Mouse (Mus musculus) c-Kit-positive CD71-positive TER-119-negative erythroid progenitor cells, embryonic 14.5 days (primary cell): ENCODE results near the gene Ube2s.
A peak's percentile ranks its signal among the peaks of the same experiment; 100 is the strongest.
"Not testable (repeated sequence)": the region's sequence is repeated elsewhere in the genome, so short reads cannot be mapped to it uniquely, and the experiment has no call there.

Experiments used
- DNase-seq: peaks from one replicate; pipeline ENCODE4 v3.0.0-alpha.2; 2013; ENCODE audit warnings: low read depth

Ube2s gene

GRCm38 (mm10) chr7:4812303-4813104 is at the start of gene Ube2s:
Ube2s (minus strand) TSS chr7:4812590.
- DNase-seq = peak; percentile 99

- DNase-seq = not testable (repeated sequence)
Observed at GRCm38 (mm10) chr7:4860926-4861325, 48.5 kb upstream of the Ube2s start.

- DNase-seq = no peak
Observed at GRCm38 (mm10) chr7:4859418-4859978, 47.1 kb upstream of the Ube2s start.

- no peak for DNase-seq
Observed at GRCm38 (mm10) chr7:4857321-4857720, 44.9 kb upstream of the Ube2s start.

- no peak for DNase-seq
Observed at GRCm38 (mm10) chr7:4856508-4856907, 44.1 kb upstream of the Ube2s start.

- no peak for DNase-seq
Observed at GRCm38 (mm10) chr7:4853613-4854012, 41.2 kb upstream of the Ube2s start.

- no peak for DNase-seq
Observed at GRCm38 (mm10) chr7:4851315-4851688, 38.9 kb upstream of the Ube2s start.

GRCm38 (mm10) chr7:4850621-4851314 is 38.4 kb upstream of the Ube2s start:
- DNase-seq = no peak

- DNase-seq = no peak
Observed at GRCm38 (mm10) chr7:4849372-4849771, 37.0 kb upstream of the Ube2s start.

- DNase-seq = no peak
Observed at GRCm38 (mm10) chr7:4844917-4845309, 32.5 kb upstream of the Ube2s start.

- no peak for DNase-seq
Observed at GRCm38 (mm10) chr7:4844245-4844916, 32.0 kb upstream of the Ube2s start, which contains the start of gene Shisa7. Shisa7 (minus strand) TSS chr7:4844696.

GRCm38 (mm10) chr7:4843604-4844244 is 31.3 kb upstream of the Ube2s start:
- no peak for DNase-seq

GRCm38 (mm10) chr7:4842634-4843131 is 30.3 kb upstream of the Ube2s start:
- no peak for DNase-seq

- DNase-seq = no peak
Observed at GRCm38 (mm10) chr7:4842077-4842476, 29.7 kb upstream of the Ube2s start.

GRCm38 (mm10) chr7:4837639-4838038 is 25.2 kb upstream of the Ube2s start:
- no peak for DNase-seq

- DNase-seq = no peak
Observed at GRCm38 (mm10) chr7:4836351-4836792, 24.0 kb upstream of the Ube2s start.

- DNase-seq = no peak
Observed at GRCm38 (mm10) chr7:4835631-4836327, 23.4 kb upstream of the Ube2s start.

GRCm38 (mm10) chr7:4830476-4830875 is 18.1 kb upstream of the Ube2s start:
- DNase-seq = no peak

- DNase-seq = no peak
Observed at GRCm38 (mm10) chr7:4825365-4825764, 13.0 kb upstream of the Ube2s start.

GRCm38 (mm10) chr7:4822162-4822907 is 9.9 kb upstream of the Ube2s start:
- no peak for DNase-seq
